7 mouse cellular contexts compared by ENCODE assay signal in genomic region chr16:84835441-84835822, GRCm38 (mm10). TPM values are rescaled to one million over a fixed set of nuclear protein-coding genes. Genes with fewer than 3 reads are reported as not detected.
DNase-seq lines count a peak whose midpoint lies in the region; ATAC-seq and TF ChIP-seq lines count a peak whose summit lies in the region.

Atp5j (minus strand) TSS chr16:84835625.

- no peaks in the 10 kb centered on the region for H3K4me1 ChIP-seq in embryonic facial prominence, embryonic 11.5 days (ENCODE audit: control insufficient read depth, insufficient read depth, low read length)
- peaks cover 6% of the 10 kb centered on the region; the same call in 1 of the 2 replicates for H3K4me1 ChIP-seq in intestine, postnatal 0 days (replicated peaks; ENCODE audit: control insufficient read depth, insufficient read depth, low read length)

- peak within 1 kb of the TSS; percentile 98 for H3K27ac ChIP-seq in embryonic facial prominence, embryonic 11.5 days (replicated peaks; ENCODE audit: low read depth, low read length)
- peak within 1 kb of the TSS; percentile 99 for H3K27ac ChIP-seq in intestine, postnatal 0 days (ENCODE audit: low read depth, low read length)

- 0 out of 2 replicates have a peak, but pooled peaks cover 2% of the 10 kb centered on the region for H3K36me3 ChIP-seq in embryonic facial prominence, embryonic 11.5 days (replicated peaks; ENCODE audit: control insufficient read depth, insufficient read depth, low read depth, low read length)
- peaks cover 14% of the 10 kb centered on the region for H3K36me3 ChIP-seq in intestine, postnatal 0 days (ENCODE audit: control insufficient read depth, insufficient read depth)

- peak within 1 kb of the TSS; percentile 71 for H3K4me2 ChIP-seq in embryonic facial prominence, embryonic 11.5 days (ENCODE audit: low read depth, low read length)
- H3K4me2 ChIP-seq in intestine, postnatal 0 days (replicated peaks; ENCODE audit: low read depth) = peak within 1 kb of the TSS; percentile 77

- DNase-seq in adrenal gland, postnatal 36 days = peak; percentile 91 to 94
- DNase-seq in embryonic facial prominence, embryonic 11.5 days (ENCODE audit: low spot score) = peak; percentile 82
- DNase-seq in left cerebral cortex, postnatal 25 days (ENCODE audit: low spot score in 2 of 2) = peak; percentile 82 to 90
- peak; percentile 72 for DNase-seq in skeletal muscle tissue, adult 2 months (ENCODE audit: low read depth, low spot score)

- intact Hi-C loops in left cerebral cortex, postnatal 25 days (cut with DNase I) = loop anchor here (1.0 to 2.0 kb wide), 2 partner anchors 100 to 337 kb away; partner anchors contain the start of genes App and Mrpl39

- peak; percentile 31 for ATAC-seq in embryonic facial prominence, embryonic 11.5 days (replicated peaks; ENCODE audit: insufficient number of reproducible peaks, low FRiP score, low TSS enrichment, low read depth)
- peak; percentile 39 for ATAC-seq in granulocyte monocyte progenitor cell, adult 5-6 weeks (replicated peaks; ENCODE audit: poor library complexity, severe bottlenecking)
- ATAC-seq in intestine, postnatal 0 days = peak; percentile 24; the same call in 1 of the 2 replicates
- ATAC-seq in megakaryocyte-erythroid progenitor cell, adult 5-6 weeks (replicated peaks; ENCODE audit: low FRiP score, low TSS enrichment, poor library complexity, severe bottlenecking) = peak; percentile 8

- H3K4me3 ChIP-seq in embryonic facial prominence, embryonic 11.5 days (ENCODE audit: low read depth, low read length) = peak within 1 kb of the TSS; percentile 90
- H3K4me3 ChIP-seq in intestine, postnatal 0 days (ENCODE audit: low read depth, low read length) = peak within 1 kb of the TSS; percentile 100

- TF ChIP-seq CTCF in intestine, postnatal 0 days (IDR thresholded peaks at IDR 0.05; ENCODE audit: low read depth) = no peak; the same call in 1 of the 2 replicates

- no peaks in the 10 kb centered on the region for H3K27me3 ChIP-seq in embryonic facial prominence, embryonic 11.5 days (ENCODE audit: control insufficient read depth, insufficient read depth, low read length)
- H3K27me3 ChIP-seq in intestine, postnatal 0 days (replicated peaks; ENCODE audit: control insufficient read depth, insufficient read depth, low read length) = no peaks in the 10 kb centered on the region

- 0% methylated on average over 41 of the region's 57 CpGs for WGBS in embryonic facial prominence, embryonic 11.5 days
- under 1% methylated on average over 56 of the region's 57 CpGs for WGBS in intestine, postnatal 0 days

- no peaks in the 10 kb centered on the region for H3K9me3 ChIP-seq in embryonic facial prominence, embryonic 11.5 days (replicated peaks; ENCODE audit: control insufficient read depth, low read length)
- no peaks in the 10 kb centered on the region for H3K9me3 ChIP-seq in intestine, postnatal 0 days (ENCODE audit: control insufficient read depth)

- H3K9ac ChIP-seq in embryonic facial prominence, embryonic 11.5 days (replicated peaks; ENCODE audit: low read length) = peak within 1 kb of the TSS; percentile 99
- peak within 1 kb of the TSS; percentile 99 for H3K9ac ChIP-seq in intestine, postnatal 0 days (ENCODE audit: low read depth, low read length)

RNA-seq across cellular contexts. Expression of gene Atp5j, which starts in this region (rescaled TPM):
- total RNA-seq in adrenal gland, postnatal 36 days (2021) = 100 to 1,000 TPM; 463 to 544 TPM
- 830 and 859 TPM in 2 replicates for polyA plus RNA-seq in embryonic facial prominence, embryonic 11.5 days (2014; fragmentation: Nextera tagmentation; extraction: Ambion mirVana)
- 504 and 603 TPM in 2 replicates for total RNA-seq in granulocyte monocyte progenitor cell, adult 5-6 weeks (2014; fragmentation: Nextera tagmentation)
- total RNA-seq in granulocyte monocyte progenitor cell, adult 5-6 weeks (2017) = 303 and 340 TPM in 2 replicates
- polyA plus RNA-seq in intestine, postnatal 0 days (2015; fragmentation: Nextera tagmentation; extraction: Ambion mirVana) = 1,184 and 1,284 TPM in 2 replicates
- total RNA-seq in left cerebral cortex, postnatal 25 days (2021) = 100 to 1,000 TPM; 390 to 391 TPM
- 546 and 609 TPM in 2 replicates for total RNA-seq in megakaryocyte-erythroid progenitor cell, adult 5-6 weeks (2014; fragmentation: Nextera tagmentation)
- total RNA-seq in megakaryocyte-erythroid progenitor cell, adult 5-6 weeks (2017) = 348 and 446 TPM in 2 replicates

Comparison
In these comparisons a context has a peak if more than half of its experiments do, and no peak if none do; other contexts are left out.
1. Peak in every context shown above with its lines: DNase-seq, ATAC-seq, H3K4me3 ChIP-seq and H3K27ac ChIP-seq.